Mouse (Mus musculus): ENCODE measurements around the gene Cdh12.

GRCm38 (mm10) chr15:21536909-21537308, 1087.8 kb downstream of the Cdh12 start:
- TF ChIP-seq CTCF (IDR thresholded peaks at IDR 0.05; ENCODE audit: control insufficient read depth, insufficient read depth, insufficient replicate concordance, low read depth, low read length) (no peak), POLR2A (IDR thresholded peaks at IDR 0.05; ENCODE audit: control insufficient read depth, low read depth, low read length) (no peak)
